Mouse (Mus musculus) kidney, adult 2 months (tissue): ENCODE results near the gene Rad51ap1.

Source experiments
- CTCF ChIP-seq: fragments of 200-500 bp; conservative IDR thresholded peaks from 2 replicates; pipeline ENCODE4 v1.5.1; 2011; ENCODE audit warnings: low read depth, mild to moderate bottlenecking, control low read depth, low read length, moderate library complexity, mixed read lengths; ENCODE audit not compliant: insufficient read depth, insufficient read length
- POLR2A ChIP-seq: fragments of 200-500 bp; IDR thresholded peaks from one replicate; pipeline ENCODE4 v1.6.1; 2011; ENCODE audit warnings: low read depth, low read length, control low read depth

DNA sequence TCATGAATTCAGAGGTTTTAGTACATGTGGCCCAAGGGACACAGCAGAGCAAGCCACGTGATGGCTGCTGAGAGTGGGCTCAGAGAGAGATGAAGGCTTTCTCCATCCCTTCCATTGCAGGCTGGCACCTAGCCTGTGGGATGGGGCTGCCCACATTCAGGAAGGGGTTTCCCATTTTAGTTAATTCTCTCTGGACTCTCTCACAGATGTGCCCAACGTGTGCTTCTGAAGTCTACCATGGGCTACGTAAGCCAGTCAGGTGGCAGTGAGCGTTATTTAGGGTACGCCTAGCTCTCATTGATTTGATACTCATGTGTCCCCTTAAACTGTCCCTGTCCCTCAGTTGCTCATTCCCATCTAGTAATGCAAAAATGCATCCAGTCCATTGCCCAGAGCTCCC lies 24.5 kb downstream of the Rad51ap1 start:
- TF ChIP-seq POLR2A (no peak), CTCF (no peak)
